Mouse (Mus musculus): ENCODE measurements at regions not wholly inside any gene's neighbourhood (a gene's known extent, or its start where the extent isn't known, plus 50 kb on each side); places are given as distances from the start of the nearest gene placed in this dataset.
"Not testable (repeated sequence)": the region's sequence is repeated elsewhere in the genome, so short reads cannot be mapped to it uniquely, and the experiment has no call there.

- TF ChIP-seq POLR2A (IDR thresholded peaks at IDR 0.05; ENCODE audit: borderline replicate concordance, extremely low read depth, insufficient read depth, insufficient read length, poor library complexity, severe bottlenecking) = no peak
- TF ChIP-seq CTCF (IDR thresholded peaks at IDR 0.05; ENCODE audit: borderline replicate concordance, extremely low read depth, insufficient read depth, insufficient read length) = no peak
- DNase-seq (ENCODE audit: low read depth) = peak; percentile 32
These were observed 567.3 kb downstream of the Cntn3 start for GRCm38 (mm10) chr6:102005627-102006026.

GRCm38 (mm10) chr6:101998181-101998580 is 574.7 kb downstream of the Cntn3 start:
- DNase-seq (ENCODE audit: low read depth) = peak; percentile 55
- TF ChIP-seq POLR2A (IDR thresholded peaks at IDR 0.05; ENCODE audit: borderline replicate concordance, extremely low read depth, insufficient read depth, insufficient read length, poor library complexity, severe bottlenecking) (no peak), CTCF (IDR thresholded peaks at IDR 0.05; ENCODE audit: borderline replicate concordance, extremely low read depth, insufficient read depth, insufficient read length) (no peak)

- peak; percentile 69 for DNase-seq (ENCODE audit: low read depth)
- no peak for TF ChIP-seq POLR2A (IDR thresholded peaks at IDR 0.05; ENCODE audit: borderline replicate concordance, extremely low read depth, insufficient read depth, insufficient read length, poor library complexity, severe bottlenecking)
- TF ChIP-seq CTCF (IDR thresholded peaks at IDR 0.05; ENCODE audit: borderline replicate concordance, extremely low read depth, insufficient read depth, insufficient read length) = no peak
These were observed 575.3 kb downstream of the Cntn3 start for GRCm38 (mm10) chr6:101997629-101998028.

- no peak for DNase-seq (ENCODE audit: low read depth)
These were observed 580.1 kb downstream of the Cntn3 start for GRCm38 (mm10) chr6:101992815-101993214.

GRCm38 (mm10) chr6:101981656-101982055 is 591.2 kb downstream of the Cntn3 start:
- TF ChIP-seq POLR2A (IDR thresholded peaks at IDR 0.05; ENCODE audit: borderline replicate concordance, extremely low read depth, insufficient read depth, insufficient read length, poor library complexity, severe bottlenecking) = no peak
- no peak for TF ChIP-seq CTCF (IDR thresholded peaks at IDR 0.05; ENCODE audit: borderline replicate concordance, extremely low read depth, insufficient read depth, insufficient read length)
- DNase-seq (ENCODE audit: low read depth) = no peak

More at GRCm38 (mm10) chr6:101992815-101993214, 580.1 kb downstream of the Cntn3 start:
- no peak for TF ChIP-seq CTCF (IDR thresholded peaks at IDR 0.05; ENCODE audit: borderline replicate concordance, extremely low read depth, insufficient read depth, insufficient read length)
- no peak for TF ChIP-seq POLR2A (IDR thresholded peaks at IDR 0.05; ENCODE audit: borderline replicate concordance, extremely low read depth, insufficient read depth, insufficient read length, poor library complexity, severe bottlenecking)

GRCm38 (mm10) chr6:101979213-101979612 is 593.7 kb downstream of the Cntn3 start:
- TF ChIP-seq CTCF (IDR thresholded peaks at IDR 0.05; ENCODE audit: borderline replicate concordance, extremely low read depth, insufficient read depth, insufficient read length) (no peak), POLR2A (IDR thresholded peaks at IDR 0.05; ENCODE audit: borderline replicate concordance, extremely low read depth, insufficient read depth, insufficient read length, poor library complexity, severe bottlenecking) (no peak)
- peak; percentile 3 for DNase-seq (ENCODE audit: low read depth)

- no peak for TF ChIP-seq CTCF (IDR thresholded peaks at IDR 0.05; ENCODE audit: borderline replicate concordance, extremely low read depth, insufficient read depth, insufficient read length)
- TF ChIP-seq POLR2A (IDR thresholded peaks at IDR 0.05; ENCODE audit: borderline replicate concordance, extremely low read depth, insufficient read depth, insufficient read length, poor library complexity, severe bottlenecking) = no peak
- peak; percentile 26 for DNase-seq (ENCODE audit: low read depth)
These were observed 587.2 kb upstream of the Pdzrn3 start for GRCm38 (mm10) chr6:101964941-101965340.

GRCm38 (mm10) chr6:101961476-101961875 is 583.8 kb upstream of the Pdzrn3 start:
- not testable (repeated sequence) for DNase-seq (ENCODE audit: low read depth)

- DNase-seq (ENCODE audit: low read depth) = peak; percentile 59
- TF ChIP-seq CTCF (IDR thresholded peaks at IDR 0.05; ENCODE audit: borderline replicate concordance, extremely low read depth, insufficient read depth, insufficient read length) (no peak), POLR2A (IDR thresholded peaks at IDR 0.05; ENCODE audit: borderline replicate concordance, extremely low read depth, insufficient read depth, insufficient read length, poor library complexity, severe bottlenecking) (no peak)
These were observed 572.0 kb upstream of the Pdzrn3 start for GRCm38 (mm10) chr6:101949681-101950080.

- TF ChIP-seq CTCF (IDR thresholded peaks at IDR 0.05; ENCODE audit: borderline replicate concordance, extremely low read depth, insufficient read depth, insufficient read length) (no peak), POLR2A (IDR thresholded peaks at IDR 0.05; ENCODE audit: borderline replicate concordance, extremely low read depth, insufficient read depth, insufficient read length, poor library complexity, severe bottlenecking) (no peak)
These were observed 571.3 kb upstream of the Pdzrn3 start for GRCm38 (mm10) chr6:101948950-101949349.

GRCm38 (mm10) chr6:101940266-101940866 is 562.7 kb upstream of the Pdzrn3 start:
- TF ChIP-seq POLR2A (IDR thresholded peaks at IDR 0.05; ENCODE audit: borderline replicate concordance, extremely low read depth, insufficient read depth, insufficient read length, poor library complexity, severe bottlenecking) (no peak), CTCF (IDR thresholded peaks at IDR 0.05; ENCODE audit: borderline replicate concordance, extremely low read depth, insufficient read depth, insufficient read length) (no peak)
- DNase-seq (ENCODE audit: low read depth) = peak; percentile 71

More at GRCm38 (mm10) chr6:101948950-101949349, 571.3 kb upstream of the Pdzrn3 start:
- DNase-seq (ENCODE audit: low read depth) = no peak

- TF ChIP-seq POLR2A (IDR thresholded peaks at IDR 0.05; ENCODE audit: borderline replicate concordance, extremely low read depth, insufficient read depth, insufficient read length, poor library complexity, severe bottlenecking) = no peak
- no peak for TF ChIP-seq CTCF (IDR thresholded peaks at IDR 0.05; ENCODE audit: borderline replicate concordance, extremely low read depth, insufficient read depth, insufficient read length)
- peak; percentile 90 for DNase-seq (ENCODE audit: low read depth)
These were observed 560.8 kb upstream of the Pdzrn3 start for GRCm38 (mm10) chr6:101938393-101938985.
